Mouse (Mus musculus): Measurements from ENCODE around the gene Dst. TPM values are rescaled to one million over a fixed set of nuclear protein-coding genes. Genes with fewer than 3 reads are reported as not detected.

Dst gene
- total and polyA plus RNA-seq, 3 experiments = 0.08 to 0.60 TPM; not detected in 1

- Histone ChIP-seq H3K4me1 (ENCODE audit: control insufficient read depth in 1 of 2, insufficient read depth in 2 of 2, low read length in 2 of 2) (no peaks in the 10 kb centered on the region), H3K9me3 (replicated peaks; ENCODE audit: insufficient read depth, low read length) (no peaks in the 10 kb centered on the region), H3K27me3 (ENCODE audit: control insufficient read depth in 1 of 2, insufficient read depth in 2 of 2, low read length in 2 of 2) (no peaks in the 10 kb centered on the region), H3K9ac (ENCODE audit: control insufficient read depth, low read depth, low read length, poor library complexity, severe bottlenecking) (no peak overlapping the region), H3K79me2 (ENCODE audit: control insufficient read depth, insufficient read depth, low read length, poor library complexity) (no peaks in the 10 kb centered on the region), H3K27ac (ENCODE audit: control insufficient read depth, low read depth, low read length) (no peak overlapping the region), H3K4me3 (ENCODE audit: control insufficient read depth in 1 of 2, insufficient read depth in 1 of 2, low read depth in 2 of 2, low read length in 2 of 2) (no peak overlapping the region), H3K36me3 (ENCODE audit: control insufficient read depth in 1 of 2, insufficient read depth in 2 of 2, low read length in 2 of 2) (no peaks in the 10 kb centered on the region)
- TF ChIP-seq USF2 (IDR thresholded peaks at IDR 0.05; ENCODE audit: borderline replicate concordance in 1 of 2, insufficient read depth in 1 of 2, low read depth in 1 of 2, low read length in 2 of 2) (no peak), RAD21 (IDR thresholded peaks at IDR 0.05; ENCODE audit: low read depth, low read length) (no peak), HCFC1 (IDR thresholded peaks at IDR 0.05; ENCODE audit: low read depth, low read length) (no peak), GABPA (IDR thresholded peaks at IDR 0.05; ENCODE audit: low read depth, low read length) (no peak), CTCF (IDR thresholded peaks at IDR 0.05 in 2 of 3, conservative IDR thresholded peaks at IDR 0.05 in 1 of 3; ENCODE audit: control insufficient read depth in 1 of 3, insufficient read depth in 1 of 3, low read depth in 2 of 3, low read length in 3 of 3, poor library complexity in 1 of 3, severe bottlenecking in 1 of 3) (no peak), ELF1 (IDR thresholded peaks at IDR 0.05; ENCODE audit: low read depth, low read length) (no peak), TBP (IDR thresholded peaks at IDR 0.05; ENCODE audit: low read depth, low read length) (no peak), NELFE (IDR thresholded peaks at IDR 0.05; ENCODE audit: low read depth, low read length) (no peak), NRF1 (IDR thresholded peaks at IDR 0.05; ENCODE audit: insufficient read depth, low read depth, low read length, poor library complexity, severe bottlenecking) (no peak), ETS1 (IDR thresholded peaks at IDR 0.05; ENCODE audit: low read depth, low read length) (no peak), JUND (IDR thresholded peaks at IDR 0.05; ENCODE audit: low read depth, low read length) (no peak), ZMIZ1 (IDR thresholded peaks at IDR 0.05; ENCODE audit: low read depth, low read length) (no peak), UBTF (IDR thresholded peaks at IDR 0.05; ENCODE audit: borderline replicate concordance, insufficient read depth, low read depth, low read length) (no peak), SIN3A (IDR thresholded peaks at IDR 0.05; ENCODE audit: low read length) (no peak), TAL1 (IDR thresholded peaks at IDR 0.05; ENCODE audit: low read length) (no peak)
- no peak for DNase-seq (ENCODE audit: low read depth, low spot score)
Measured at GRCm38 (mm10) chr1:33991067-33991466, 83.0 kb downstream of the Dst start.

- no peaks in the 10 kb centered on the region for H3K4me1 ChIP-seq (ENCODE audit: control insufficient read depth in 1 of 2, insufficient read depth in 2 of 2, low read length in 2 of 2)
- no peak overlapping the region for H3K27ac ChIP-seq (ENCODE audit: control insufficient read depth, low read depth, low read length)
- no peak for DNase-seq (ENCODE audit: low read depth, low spot score)
- no peaks in the 10 kb centered on the region for H3K9me3 ChIP-seq (replicated peaks; ENCODE audit: insufficient read depth, low read length)
- TF ChIP-seq MAX (IDR thresholded peaks at IDR 0.05; ENCODE audit: low read length) (no peak), USF2 (IDR thresholded peaks at IDR 0.05; ENCODE audit: borderline replicate concordance in 1 of 2, insufficient read depth in 1 of 2, low read depth in 1 of 2, low read length in 2 of 2) (no peak), CHD1 (IDR thresholded peaks at IDR 0.05; ENCODE audit: low read depth, low read length) (no peak), RCOR1 (IDR thresholded peaks at IDR 0.05; ENCODE audit: low read depth, low read length) (no peak), UBTF (IDR thresholded peaks at IDR 0.05; ENCODE audit: borderline replicate concordance, insufficient read depth, low read depth, low read length) (no peak), ZMIZ1 (IDR thresholded peaks at IDR 0.05; ENCODE audit: low read depth, low read length) (no peak), NRF1 (IDR thresholded peaks at IDR 0.05; ENCODE audit: insufficient read depth, low read depth, low read length, poor library complexity, severe bottlenecking) (no peak), E2F4 (IDR thresholded peaks at IDR 0.05; ENCODE audit: borderline replicate concordance, low read depth, low read length) (no peak), POLR2AphosphoS2 (IDR thresholded peaks at IDR 0.05; ENCODE audit: low read length) (no peak), CTCF (IDR thresholded peaks at IDR 0.05 in 2 of 3, conservative IDR thresholded peaks at IDR 0.05 in 1 of 3; ENCODE audit: control insufficient read depth in 1 of 3, insufficient read depth in 1 of 3, low read depth in 2 of 3, low read length in 3 of 3, poor library complexity in 1 of 3, severe bottlenecking in 1 of 3) (no peak), ELF1 (IDR thresholded peaks at IDR 0.05; ENCODE audit: low read depth, low read length) (no peak), ZNF384 (IDR thresholded peaks at IDR 0.05; ENCODE audit: low read depth, low read length) (no peak), TAL1 (IDR thresholded peaks at IDR 0.05; ENCODE audit: low read length) (no peak), MAZ (IDR thresholded peaks at IDR 0.05; ENCODE audit: low read depth, low read length) (no peak)
- no peaks in the 10 kb centered on the region for H3K36me3 ChIP-seq (ENCODE audit: control insufficient read depth in 1 of 2, insufficient read depth in 2 of 2, low read length in 2 of 2)
- no peak overlapping the region for H3K4me3 ChIP-seq (ENCODE audit: control insufficient read depth in 1 of 2, insufficient read depth in 1 of 2, low read depth in 2 of 2, low read length in 2 of 2)
- no peaks in the 10 kb centered on the region for H3K79me2 ChIP-seq (ENCODE audit: control insufficient read depth, insufficient read depth, low read length, poor library complexity)
- no peak overlapping the region for H3K9ac ChIP-seq (ENCODE audit: control insufficient read depth, low read depth, low read length, poor library complexity, severe bottlenecking)
- no peaks in the 10 kb centered on the region for H3K27me3 ChIP-seq (ENCODE audit: control insufficient read depth in 1 of 2, insufficient read depth in 2 of 2, low read length in 2 of 2)
Measured at GRCm38 (mm10) chr1:33992810-33993209, 84.8 kb downstream of the Dst start.

All from MEL (cell line).